Mouse (Mus musculus) bone marrow macrophage, adult 2 months (primary cell): ENCODE data around the gene Arhgef3.

ENCODE experiments used
- CTCF ChIP-seq: IDR thresholded peaks from 2 replicates; pipeline ENCODE4 v1.5.1; 2012; ENCODE audit warnings: low read depth, mild to moderate bottlenecking, low read length, moderate library complexity
- POLR2A ChIP-seq: IDR thresholded peaks from 2 replicates; pipeline ENCODE4 v1.6.1; 2012; ENCODE audit warnings: mild to moderate bottlenecking, low read depth, low read length, borderline replicate concordance

DNA sequence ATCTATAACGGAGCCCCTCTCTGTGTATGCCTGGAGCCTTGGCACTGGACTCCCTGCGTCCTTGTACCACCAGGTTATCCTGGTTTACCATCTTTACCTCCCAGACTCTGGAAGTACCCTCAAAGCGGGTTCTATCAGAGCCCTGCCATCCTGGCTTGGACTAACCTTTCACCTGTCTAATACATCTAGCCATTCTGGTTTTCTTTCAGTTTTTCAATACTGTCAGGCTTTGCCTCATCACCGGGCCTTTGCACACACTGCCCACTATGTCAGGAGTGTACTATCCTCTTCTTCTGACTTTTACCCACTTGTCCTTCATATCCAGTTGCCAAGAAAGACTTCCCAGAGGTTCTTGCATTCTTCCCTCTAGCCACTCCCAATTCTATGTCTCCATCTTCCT is 155.8 kb downstream of the Arhgef3 start:
- TF ChIP-seq POLR2A (no peak), CTCF (no peak)
